Mouse (Mus musculus) left cerebral cortex, adult 8-10 months (tissue): ENCODE measurements around the gene Col6a6. TPM values are rescaled to one million over a fixed set of nuclear protein-coding genes. Genes with fewer than 3 reads are reported as not detected.
"Not testable (repeated sequence)": the region's sequence is repeated elsewhere in the genome, so short reads cannot be mapped to it uniquely, and the experiment has no call there.

Experiments used
- DNase-seq, 2 experiments: peaks; one replicate each; pipeline ENCODE4 v3.0.0; 2022; ENCODE audit warnings: low spot score in 2 of 2
- total RNA-seq, 4 experiments: library from RNA; stranded (reverse); gene quantifications; 2 replicates each; pipeline ENCODE4 v1.2.4; 2022

Gene Col6a6
- under 1 TPM; 0.41 to 0.70 (median 0.63) TPM for total RNA-seq

- DNase-seq, result no peak
Measured at GRCm38 (mm10) chr9:105827791-105828385, at the start of gene Col6a6. Col6a6 (minus strand) TSS chr9:105828160.

GRCm38 (mm10) chr9:105876124-105876523 is 48.2 kb upstream of the Col6a6 start:
- no peak for DNase-seq

- no peak for DNase-seq
Measured at GRCm38 (mm10) chr9:105871643-105872042, 43.7 kb upstream of the Col6a6 start.

- peak; percentile 24 to 38 for DNase-seq
Measured at GRCm38 (mm10) chr9:105857773-105858172, 29.8 kb upstream of the Col6a6 start.

- DNase-seq, result no peak
Measured at GRCm38 (mm10) chr9:105852778-105853065, 24.8 kb upstream of the Col6a6 start.

GRCm38 (mm10) chr9:105852015-105852777 is 24.2 kb upstream of the Col6a6 start:
- DNase-seq, result peak in 1 of 2 experiments; percentile 20

GRCm38 (mm10) chr9:105851011-105851410 is 23.1 kb upstream of the Col6a6 start:
- DNase-seq, result no peak

- DNase-seq, result no peak
Measured at GRCm38 (mm10) chr9:105848396-105848795, 20.4 kb upstream of the Col6a6 start.

- no peak for DNase-seq
Measured at GRCm38 (mm10) chr9:105847261-105847660, 19.3 kb upstream of the Col6a6 start.

GRCm38 (mm10) chr9:105841386-105841785 is 13.4 kb upstream of the Col6a6 start:
- DNase-seq, result not testable (repeated sequence)

- no peak for DNase-seq
Measured at GRCm38 (mm10) chr9:105839147-105839515, 11.2 kb upstream of the Col6a6 start.

- DNase-seq, result no peak
Measured at GRCm38 (mm10) chr9:105838396-105839146, 10.6 kb upstream of the Col6a6 start.

- DNase-seq, result no peak
Measured at GRCm38 (mm10) chr9:105835587-105835986, 7.6 kb upstream of the Col6a6 start.

GRCm38 (mm10) chr9:105834799-105835198 is 6.8 kb upstream of the Col6a6 start:
- no peak for DNase-seq

GRCm38 (mm10) chr9:105831291-105831690 is 3.3 kb upstream of the Col6a6 start:
- no peak for DNase-seq

- no peak for DNase-seq
Measured at GRCm38 (mm10) chr9:105827076-105827647, 798 bp downstream of the Col6a6 start.

- DNase-seq, result no peak
Measured at GRCm38 (mm10) chr9:105820711-105821110, 7.2 kb downstream of the Col6a6 start.

- DNase-seq, result no peak
Measured at GRCm38 (mm10) chr9:105819155-105819709, 8.7 kb downstream of the Col6a6 start.

- no peak for DNase-seq
Measured at GRCm38 (mm10) chr9:105814436-105814835, 13.5 kb downstream of the Col6a6 start.

GRCm38 (mm10) chr9:105811458-105811857 is 16.5 kb downstream of the Col6a6 start:
- DNase-seq, result no peak

GRCm38 (mm10) chr9:105808920-105809505 is 18.9 kb downstream of the Col6a6 start:
- DNase-seq, result no peak
